Mouse (Mus musculus): ENCODE measurements around the gene Esr2.
"Not testable (repeated sequence)": the region's sequence is repeated elsewhere in the genome, so short reads cannot be mapped to it uniquely, and the experiment has no call there.

Esr2 gene

GRCm38 (mm10) chr12:76165641-76166040 is 11.4 kb downstream of the Esr2 start:
- no peak for DNase-seq (ENCODE audit: low read depth, low spot score)

GRCm38 (mm10) chr12:76152389-76152788 is 24.7 kb downstream of the Esr2 start:
- DNase-seq (ENCODE audit: low read depth, low spot score) = not testable (repeated sequence)

- DNase-seq (ENCODE audit: low read depth, low spot score) = no peak
Observed at GRCm38 (mm10) chr12:76136701-76137100, 40.4 kb downstream of the Esr2 start.

GRCm38 (mm10) chr12:76133081-76133480 is 44.0 kb downstream of the Esr2 start:
- not testable (repeated sequence) for DNase-seq (ENCODE audit: low read depth, low spot score)

GRCm38 (mm10) chr12:76132591-76132990 is 44.5 kb downstream of the Esr2 start:
- DNase-seq (ENCODE audit: low read depth, low spot score) = no peak

- no peak for DNase-seq (ENCODE audit: low read depth, low spot score)
Observed at GRCm38 (mm10) chr12:76130891-76131290, 46.2 kb downstream of the Esr2 start.

GRCm38 (mm10) chr12:76130281-76130680 is 46.8 kb downstream of the Esr2 start:
- no peak for DNase-seq (ENCODE audit: low read depth, low spot score)

GRCm38 (mm10) chr12:76128831-76129230 is 48.2 kb downstream of the Esr2 start:
- DNase-seq (ENCODE audit: low read depth, low spot score) = no peak

- DNase-seq (ENCODE audit: low read depth, low spot score) = no peak
Observed at GRCm38 (mm10) chr12:76128306-76128705, 48.8 kb downstream of the Esr2 start.

- DNase-seq (ENCODE audit: low read depth, low spot score) = no peak
Observed at GRCm38 (mm10) chr12:76123223-76123622, 53.8 kb downstream of the Esr2 start.

GRCm38 (mm10) chr12:76117632-76118153 is 59.4 kb downstream of the Esr2 start:
- no peak for DNase-seq (ENCODE audit: low read depth, low spot score)

- DNase-seq (ENCODE audit: low read depth, low spot score) = no peak
Observed at GRCm38 (mm10) chr12:76116577-76116976, 60.5 kb downstream of the Esr2 start.

GRCm38 (mm10) chr12:76111046-76111445 is 66.0 kb downstream of the Esr2 start:
- DNase-seq (ENCODE audit: low read depth, low spot score) = no peak

GRCm38 (mm10) chr12:76109646-76110405 is 67.2 kb downstream of the Esr2 start:
- no peak for DNase-seq (ENCODE audit: low read depth, low spot score)

- DNase-seq (ENCODE audit: low read depth, low spot score) = no peak
Observed at GRCm38 (mm10) chr12:76104596-76105351, 72.3 kb downstream of the Esr2 start.

GRCm38 (mm10) chr12:76102621-76103020 is 74.4 kb downstream of the Esr2 start:
- no peak for DNase-seq (ENCODE audit: low read depth, low spot score)

GRCm38 (mm10) chr12:76095117-76096035 is 81.7 kb downstream of the Esr2 start:
- DNase-seq (ENCODE audit: low read depth, low spot score) = no peak

GRCm38 (mm10) chr12:76093613-76094588 is 83.2 kb downstream of the Esr2 start:
- no peak for DNase-seq (ENCODE audit: low read depth, low spot score)

GRCm38 (mm10) chr12:76092789-76093466 is 84.1 kb downstream of the Esr2 start:
- DNase-seq (ENCODE audit: low read depth, low spot score) = no peak

- no peak for DNase-seq (ENCODE audit: low read depth, low spot score)
Observed at GRCm38 (mm10) chr12:76087025-76087424, 90.0 kb downstream of the Esr2 start.

Measured in brain, embryonic 18.5 days (tissue).